Mouse (Mus musculus): ENCODE measurements around the gene Trim40.

DNA sequence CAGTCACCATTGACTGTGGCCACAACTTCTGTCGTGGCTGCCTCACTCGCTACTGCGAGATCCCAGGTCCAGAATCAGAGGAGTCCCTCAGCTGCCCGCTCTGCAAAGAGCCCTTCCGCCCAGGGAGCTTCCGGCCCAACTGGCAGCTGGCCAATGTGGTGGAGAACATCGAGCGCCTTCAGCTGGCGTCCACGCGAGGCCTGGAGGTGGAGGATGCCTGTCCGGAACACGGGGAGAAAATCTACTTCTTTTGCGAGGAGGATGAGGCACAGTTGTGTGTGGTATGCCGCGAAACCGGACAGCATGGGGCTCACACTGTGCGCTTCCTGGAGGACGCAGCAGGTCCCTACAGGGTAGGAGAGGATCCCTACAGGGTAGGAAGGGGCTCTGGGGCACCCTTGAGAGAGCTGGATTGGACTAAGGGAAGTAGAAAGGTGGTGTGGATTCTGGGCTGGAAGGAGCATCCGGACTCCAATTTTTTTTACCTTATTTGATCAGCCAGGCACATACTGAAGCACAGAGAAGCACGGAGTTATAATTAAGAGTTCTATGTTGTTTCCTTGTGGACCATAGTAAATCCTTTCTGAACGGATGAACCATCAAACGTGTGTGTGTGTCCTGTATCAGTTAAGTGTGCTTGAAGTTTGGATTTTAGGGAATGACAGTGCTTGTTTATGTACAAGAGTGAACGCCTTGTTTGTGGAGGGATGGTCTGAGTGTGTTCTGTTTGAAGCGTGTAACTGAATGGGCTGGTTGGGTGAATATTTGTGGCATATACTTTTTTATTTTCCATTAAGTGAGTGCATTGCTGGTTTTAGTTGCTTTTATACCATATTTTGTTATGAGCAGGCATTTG is 19.7 kb downstream of the Trim40 start:
- TF ChIP-seq ZC3H11A (IDR thresholded peaks at IDR 0.05; ENCODE audit: borderline replicate concordance, low read depth, low read length) (no peak), HCFC1 (IDR thresholded peaks at IDR 0.05; ENCODE audit: borderline replicate concordance, insufficient read depth, low read length) (no peak), ZNF384 (IDR thresholded peaks at IDR 0.05; ENCODE audit: low read depth, low read length) (no peak), CHD2 (IDR thresholded peaks at IDR 0.05; ENCODE audit: low read depth, low read length) (no peak), MAFK (IDR thresholded peaks at IDR 0.05; ENCODE audit: insufficient read depth, low read depth, low read length) (no peak)

All from ES-E14 (cell line).